Mouse (Mus musculus) frontal cortex, postnatal 36 days (tissue): ENCODE results near the gene Gstm4.
"Not testable (repeated sequence)": the region's sequence is repeated elsewhere in the genome, so short reads cannot be mapped to it uniquely, and the experiment has no call there.

Source experiments
- DNase-seq, 2 experiments: peaks; one replicate each; pipeline ENCODE4 v3.0.0; 2022; ENCODE audit warnings: low spot score in 2 of 2

The Gstm4 gene

GRCm38 (mm10) chr3:108070295-108071293 lies 25.9 kb upstream of the Gstm4 start:
- peak in 1 of 2 experiments; percentile 65 for DNase-seq

- no peak for DNase-seq
Measured at GRCm38 (mm10) chr3:108069231-108069870, 24.7 kb upstream of the Gstm4 start.

- no peak for DNase-seq
Measured at GRCm38 (mm10) chr3:108068826-108069225, 24.1 kb upstream of the Gstm4 start.

- no peak for DNase-seq
Measured at GRCm38 (mm10) chr3:108067370-108067934, 22.8 kb upstream of the Gstm4 start.

- no peak for DNase-seq
Measured at GRCm38 (mm10) chr3:108065551-108065950, 20.9 kb upstream of the Gstm4 start.

- no peak for DNase-seq
Measured at GRCm38 (mm10) chr3:108064672-108065071, 20.0 kb upstream of the Gstm4 start.

- no peak for DNase-seq
Measured at GRCm38 (mm10) chr3:108062648-108063047, 18.0 kb upstream of the Gstm4 start.

DNA sequence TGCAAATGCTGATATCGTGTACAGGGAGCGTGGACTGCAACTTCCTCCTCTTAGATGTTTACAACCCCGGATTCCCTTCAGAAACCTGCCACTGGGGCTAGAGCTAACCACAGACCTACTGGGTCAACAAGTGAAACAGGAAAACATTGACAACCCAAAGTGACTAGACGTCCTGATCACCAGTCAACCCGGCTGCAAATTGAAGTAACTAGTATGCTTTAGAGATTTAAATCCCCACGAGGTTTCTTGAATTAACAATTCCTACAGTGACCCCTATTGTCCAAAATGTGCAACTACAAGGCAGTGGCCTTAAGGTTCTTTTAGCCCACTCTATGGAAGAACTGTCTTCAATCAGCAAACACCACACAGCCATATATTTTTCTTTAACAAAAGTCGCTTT lies 16.7 kb upstream of the Gstm4 start:
- DNase-seq, result peak in 1 of 2 experiments; percentile 67

DNA sequence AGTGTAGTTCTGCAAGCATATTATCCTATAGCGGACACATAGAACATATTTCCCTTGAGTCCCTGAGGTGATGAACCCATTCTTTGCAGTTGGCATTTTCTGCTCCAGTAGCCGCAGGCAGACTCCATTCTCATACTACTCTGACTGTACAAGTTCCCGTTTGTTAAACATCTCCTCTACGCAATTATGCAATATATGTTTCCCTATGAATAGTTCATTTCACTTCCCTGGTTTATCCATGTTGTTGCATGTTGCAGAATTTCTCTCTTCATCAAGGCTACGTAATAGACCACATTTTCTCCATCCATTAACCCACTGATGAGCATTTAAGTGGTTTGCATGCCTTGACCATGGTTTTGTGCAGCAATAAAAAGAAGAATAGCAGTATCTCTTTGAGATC lies 5.8 kb upstream of the Gstm4 start:
- DNase-seq, result no peak

DNA sequence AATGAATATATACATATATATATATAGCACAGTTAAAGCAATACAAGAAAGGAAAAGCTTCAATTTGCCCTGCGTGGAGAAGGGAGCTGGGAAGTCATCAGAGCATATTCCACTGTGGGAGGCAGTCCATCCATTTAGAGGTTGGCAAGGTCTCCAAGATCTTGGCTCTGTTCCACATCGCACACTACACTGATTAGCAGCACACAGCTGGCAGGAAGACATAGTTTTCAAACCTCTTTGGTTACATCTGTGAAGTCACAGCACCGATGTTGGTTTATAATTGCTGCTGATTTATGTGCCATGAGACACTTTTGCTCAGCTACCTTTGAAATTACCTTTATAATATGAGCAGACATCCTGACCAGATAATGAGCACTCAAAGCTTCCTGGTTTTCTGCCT lies 3.6 kb upstream of the Gstm4 start:
- no peak for DNase-seq

DNA sequence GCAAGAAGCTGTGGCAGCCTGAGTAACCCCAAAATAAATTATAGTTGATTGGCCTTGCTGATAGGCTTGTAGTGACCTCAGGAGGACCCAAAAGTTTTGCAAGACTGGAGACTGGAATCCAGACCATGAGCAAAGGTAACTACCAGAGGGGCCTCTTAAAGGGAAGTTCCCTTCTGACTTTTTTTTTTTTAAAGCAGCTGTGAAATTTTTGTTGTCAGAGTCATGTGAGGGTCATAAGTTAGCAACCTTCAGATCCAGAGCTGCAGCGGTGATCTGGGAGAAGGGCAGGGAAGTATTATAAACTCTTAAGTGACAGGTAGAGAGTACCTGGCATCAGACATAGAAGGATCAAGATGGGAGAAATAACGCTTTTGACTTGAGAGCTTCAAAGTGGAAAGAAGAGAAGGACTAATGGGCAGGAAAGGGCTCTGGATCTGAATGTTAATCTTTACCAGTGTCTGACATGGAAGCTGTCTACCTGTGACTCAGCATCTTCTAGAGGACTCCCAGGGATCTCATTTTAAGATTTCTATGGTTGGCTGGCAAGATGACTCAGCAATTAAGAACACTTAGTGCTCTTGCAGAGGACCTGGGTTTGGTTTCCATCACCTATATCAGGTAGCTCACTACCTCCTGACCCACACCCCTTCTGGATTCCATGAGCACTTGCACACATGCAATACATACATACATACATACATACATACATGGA lies 2.4 kb upstream of the Gstm4 start:
- no peak for DNase-seq

GRCm38 (mm10) chr3:108033156-108033555 lies 11.5 kb downstream of the Gstm4 start:
- DNase-seq, result no peak

DNA sequence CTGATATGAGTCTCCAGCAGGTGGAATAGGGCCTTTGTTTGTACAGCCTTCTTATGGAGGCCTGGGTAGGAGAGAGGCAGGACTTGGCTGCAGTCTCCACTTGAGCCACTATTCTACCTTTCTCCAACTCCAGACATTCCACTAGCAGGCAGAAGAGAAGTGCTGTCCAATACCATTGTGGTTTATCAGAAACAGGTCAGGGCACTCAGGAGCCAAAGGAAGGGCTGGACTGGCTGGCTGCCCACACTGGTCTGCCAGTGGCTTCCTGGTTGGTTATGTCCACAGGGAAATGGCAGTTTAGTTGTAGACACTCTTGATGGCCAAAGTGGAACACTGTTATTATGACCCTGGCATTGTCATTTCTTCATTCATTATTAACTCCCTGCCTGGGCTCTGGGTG lies 12.6 kb downstream of the Gstm4 start:
- DNase-seq, result no peak

DNA sequence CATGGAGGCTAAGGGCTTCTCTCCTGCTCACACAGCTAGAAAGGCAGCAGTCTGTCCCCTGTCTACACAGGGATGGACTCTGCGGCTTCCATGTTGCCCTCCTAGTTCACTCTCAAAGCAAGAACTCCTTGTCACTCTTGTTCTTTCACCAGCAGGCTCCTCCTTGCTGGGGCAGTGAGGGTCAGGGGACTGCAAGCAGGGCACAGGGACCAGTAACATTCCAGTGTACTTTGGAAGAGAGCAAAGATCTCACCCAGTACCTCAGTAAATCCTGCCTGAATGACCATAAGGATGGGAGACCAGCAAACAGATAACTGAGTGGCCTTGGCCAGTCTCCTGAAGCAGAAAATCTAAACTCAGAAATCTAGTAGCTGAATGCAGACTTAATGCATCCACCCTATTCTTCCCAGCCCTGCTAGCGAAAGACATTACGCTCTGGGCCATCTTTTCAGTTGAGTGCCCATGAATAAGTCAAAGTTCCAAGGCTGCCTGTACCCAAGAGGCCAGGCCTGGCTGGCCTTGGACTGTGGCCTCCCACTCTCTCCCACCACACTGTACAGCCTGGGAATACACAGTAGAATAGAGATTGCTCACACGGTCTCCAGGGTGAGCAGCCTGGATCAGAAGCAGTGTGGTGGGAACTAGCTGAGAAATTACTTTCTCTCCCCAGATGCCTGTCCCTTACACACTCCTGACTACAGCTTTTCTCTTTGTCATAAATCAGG lies 15.9 kb downstream of the Gstm4 start:
- no peak for DNase-seq

DNA sequence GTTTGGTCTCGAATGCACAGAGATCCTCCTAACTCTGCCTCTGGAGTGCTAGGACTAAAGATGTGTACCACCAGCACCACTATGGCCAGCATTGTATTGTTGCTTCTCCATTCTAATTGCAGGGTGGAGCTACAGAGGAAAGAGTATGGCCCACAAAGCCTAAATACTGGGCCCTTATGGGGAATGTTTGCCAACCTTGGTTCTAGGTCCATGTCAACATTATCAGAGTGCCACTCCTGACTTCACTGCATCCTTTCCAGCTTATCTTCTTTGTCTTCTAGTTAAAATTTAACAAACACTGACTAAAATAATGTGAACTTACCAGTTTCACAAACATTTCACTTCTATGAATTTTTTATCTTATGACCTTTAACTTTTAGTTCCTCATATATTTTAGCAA lies 18.1 kb downstream of the Gstm4 start:
- DNase-seq, result no peak

DNA sequence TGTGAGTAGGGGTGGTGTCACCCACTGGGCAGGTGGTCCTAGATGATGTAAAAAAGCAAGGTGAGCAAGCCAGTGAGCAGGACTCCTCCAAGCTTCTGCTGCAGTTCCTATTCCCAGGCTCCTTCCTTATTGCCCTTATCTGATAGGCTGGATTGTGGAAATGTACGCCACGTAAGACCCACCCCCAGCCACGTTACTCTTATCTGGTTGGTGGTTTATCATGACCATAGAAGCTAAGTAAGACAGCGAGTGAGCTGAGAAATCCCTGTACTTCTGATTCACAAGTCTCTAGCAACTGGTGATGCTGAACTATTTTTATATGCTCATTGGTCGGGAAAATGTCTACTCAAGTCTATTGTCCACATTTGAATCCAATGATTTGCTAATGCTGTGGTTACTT lies 18.6 kb downstream of the Gstm4 start:
- no peak for DNase-seq

GRCm38 (mm10) chr3:108025318-108025717 lies 19.4 kb downstream of the Gstm4 start:
- no peak for DNase-seq

DNA sequence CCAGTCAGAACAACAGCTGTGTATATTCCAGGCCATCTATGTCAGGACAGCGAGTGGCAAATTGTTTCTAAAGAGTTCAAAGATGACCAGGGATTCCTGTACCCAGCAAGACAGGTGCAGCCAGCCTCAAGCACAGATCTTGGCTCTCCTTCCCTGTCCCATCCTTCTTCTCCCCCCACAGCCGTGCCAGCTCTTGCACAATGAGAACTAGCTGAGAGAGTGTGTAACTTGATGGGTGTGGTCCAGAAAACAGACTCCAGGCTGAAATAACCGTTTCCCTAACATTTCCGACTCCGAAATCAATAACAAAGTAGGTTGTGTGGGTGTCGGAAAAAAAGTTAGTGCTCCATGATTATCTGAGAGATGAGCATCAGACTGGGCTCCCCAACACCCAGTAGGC lies 22.0 kb downstream of the Gstm4 start:
- no peak for DNase-seq

- not testable (repeated sequence) for DNase-seq
Measured at GRCm38 (mm10) chr3:108020351-108021022, 24.2 kb downstream of the Gstm4 start.

DNA sequence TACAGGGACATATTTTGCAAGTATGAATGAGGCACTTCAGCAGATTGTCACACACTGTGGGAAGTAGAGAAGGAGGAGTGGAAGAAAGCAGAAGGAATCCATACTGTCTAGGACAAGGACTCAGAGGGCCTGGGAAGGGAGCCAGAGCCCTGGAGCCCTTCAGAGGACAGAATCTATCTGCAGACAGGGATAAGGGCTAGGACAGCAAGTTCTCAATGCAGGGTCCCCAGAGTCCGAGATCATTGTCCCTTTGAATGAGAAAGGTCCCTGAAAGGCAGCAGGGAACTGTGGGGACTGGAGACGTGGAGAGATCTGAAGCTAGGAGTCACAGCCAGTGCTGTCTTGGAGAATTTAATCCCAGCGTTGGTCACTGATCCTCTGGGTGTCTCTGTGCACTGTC lies 25.5 kb downstream of the Gstm4 start:
- not testable (repeated sequence) for DNase-seq
